Mouse (Mus musculus): ENCODE data around the gene Mill2.
"Not testable (repeated sequence)": the region's sequence is repeated elsewhere in the genome, so short reads cannot be mapped to it uniquely, and the experiment has no call there.

Mill2 gene

GRCm38 (mm10) chr7:18839865-18840264 is at the start of gene Mill2:
TSS of gene Mill2 (plus strand) at chr7:18839966.
- DNase-seq (ENCODE audit: low spot score), result no peak

DNA sequence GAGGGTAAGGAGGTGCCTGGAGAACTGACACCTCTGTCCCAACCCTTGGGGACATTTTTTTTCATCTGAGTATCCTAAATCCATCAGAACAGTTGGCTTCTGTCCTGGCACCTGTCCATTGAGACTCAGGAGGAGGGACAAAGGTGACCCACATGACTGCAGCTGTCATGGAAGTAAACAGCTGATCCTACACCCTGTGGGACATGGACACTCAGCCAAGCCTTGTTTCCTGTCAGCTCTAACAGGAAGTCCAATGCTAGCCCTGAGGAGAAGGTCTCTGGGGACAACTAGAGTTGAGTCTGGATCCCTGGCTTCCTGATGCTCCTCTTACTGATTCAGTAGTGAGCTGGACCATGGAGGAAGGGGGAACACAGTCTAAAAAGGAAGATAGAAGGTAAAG is 49.1 kb upstream of the Mill2 start:
- not testable (repeated sequence) for DNase-seq (ENCODE audit: low spot score)

DNA sequence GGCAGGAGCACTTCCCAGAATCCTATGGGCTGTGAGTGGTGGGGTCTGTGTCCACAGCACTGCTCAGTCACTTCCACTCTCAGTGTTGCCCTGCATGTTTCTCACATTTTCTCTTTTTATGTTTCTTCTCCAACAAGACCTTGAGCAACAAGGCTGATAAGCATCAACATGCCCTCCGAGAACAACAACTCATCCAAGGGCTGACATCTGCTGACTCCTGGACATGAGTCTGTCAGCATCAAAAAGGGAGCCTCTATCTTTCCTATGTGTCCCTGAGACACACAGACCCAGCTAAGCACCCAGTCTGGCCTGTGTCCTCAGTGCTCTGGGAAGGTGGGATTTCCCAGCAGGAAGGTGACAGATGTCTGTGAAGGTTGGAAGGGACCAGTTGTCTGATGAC is 41.3 kb upstream of the Mill2 start, which contains the start of gene Psg19:
Gene Psg19, minus strand, starts transcription at position 101 of the 400 bp plus-strand sequence.
- no peak for DNase-seq (ENCODE audit: low spot score)

GRCm38 (mm10) chr7:18799129-18799528 is 40.6 kb upstream of the Mill2 start:
- no peak for DNase-seq (ENCODE audit: low spot score)

DNA sequence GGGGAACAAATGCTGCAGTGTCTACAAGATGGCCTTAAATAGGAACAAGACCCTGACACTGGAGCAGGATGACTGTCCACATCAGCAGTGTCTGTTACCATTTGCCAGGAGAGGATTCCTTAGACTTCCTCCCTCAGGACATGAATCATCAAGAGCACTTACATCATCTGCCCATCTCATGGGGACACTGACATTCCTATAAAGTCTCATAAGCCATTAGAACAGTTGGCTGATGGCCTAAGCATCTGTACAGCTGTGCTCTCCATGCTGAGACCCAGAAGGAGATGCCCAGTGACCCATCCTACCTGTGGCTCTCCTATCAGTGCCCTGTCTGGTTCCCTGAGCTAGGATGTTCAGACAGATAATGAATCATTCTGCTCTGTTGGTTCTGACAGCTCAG is 36.2 kb upstream of the Mill2 start:
- DNase-seq (ENCODE audit: low spot score), result no peak

GRCm38 (mm10) chr7:18818301-18818700 is 21.5 kb upstream of the Mill2 start:
- DNase-seq (ENCODE audit: low spot score), result no peak

DNA sequence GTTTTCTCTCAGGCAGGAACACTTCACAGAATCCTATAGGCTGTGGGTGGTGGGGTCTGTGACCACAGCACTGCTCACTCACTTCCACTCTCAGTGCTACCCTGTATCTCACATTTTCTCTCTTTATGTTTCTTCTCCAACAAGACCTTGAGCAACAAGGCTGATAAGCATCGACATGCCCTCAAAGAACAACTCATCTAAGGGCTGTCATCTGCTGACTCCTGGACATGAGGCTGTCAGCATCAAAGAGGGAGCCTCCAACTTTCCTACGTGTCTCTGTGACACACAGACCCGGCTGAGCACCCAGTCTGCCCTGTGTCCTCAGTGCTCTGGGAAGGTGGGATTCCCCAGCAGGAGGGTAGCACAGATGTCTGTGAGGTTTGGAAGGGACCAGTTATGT is 18.3 kb upstream of the Mill2 start, which contains the start of gene Psg17:
Gene Psg17, minus strand, starts transcription at position 101 of the 400 bp plus-strand sequence.
- no peak for DNase-seq (ENCODE audit: low spot score)

DNA sequence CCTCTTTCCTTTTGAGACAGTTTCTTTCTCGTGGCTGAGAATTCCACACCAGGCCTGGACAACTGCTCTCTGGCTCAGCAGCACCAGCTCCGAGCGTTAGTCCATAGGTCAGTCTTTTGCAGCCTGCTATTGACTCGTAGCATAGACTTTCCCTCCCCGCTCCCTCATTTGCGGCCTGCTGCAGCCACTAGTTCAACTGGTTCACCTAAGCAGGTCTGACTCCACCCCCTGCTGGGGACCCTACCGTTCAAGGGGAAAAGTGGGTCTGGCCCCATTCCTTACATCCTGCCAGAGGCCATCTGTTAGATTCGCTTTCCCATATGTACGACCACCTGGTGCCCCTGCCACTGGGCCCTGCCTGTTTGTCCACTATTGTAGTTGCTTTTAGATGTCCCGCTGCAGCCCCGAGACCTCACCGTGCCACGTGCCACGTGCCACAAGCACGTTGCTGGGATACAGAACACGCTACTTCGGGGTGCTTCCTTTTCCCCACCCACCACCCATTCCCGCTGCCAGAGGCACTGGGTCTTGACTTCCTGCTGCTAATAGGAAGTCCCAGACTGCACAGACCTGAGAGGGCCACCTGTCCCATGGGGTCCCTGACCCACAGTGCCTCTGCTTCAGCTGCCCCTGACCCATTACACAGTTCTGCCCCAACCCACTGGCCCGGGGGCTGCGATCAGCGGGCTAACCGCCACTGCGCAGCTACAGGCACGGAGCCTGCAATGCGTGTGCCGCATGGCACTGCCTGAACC is 11.8 kb upstream of the Mill2 start:
- no peak for DNase-seq (ENCODE audit: low spot score)

GRCm38 (mm10) chr7:18828592-18828991 is 11.2 kb upstream of the Mill2 start:
- DNase-seq (ENCODE audit: low spot score), result no peak

- no peak for DNase-seq (ENCODE audit: low spot score)
Measured at GRCm38 (mm10) chr7:18829545-18829944, 10.2 kb upstream of the Mill2 start.

- DNase-seq (ENCODE audit: low spot score), result no peak
Measured at GRCm38 (mm10) chr7:18832298-18832697, 7.5 kb upstream of the Mill2 start.

DNA sequence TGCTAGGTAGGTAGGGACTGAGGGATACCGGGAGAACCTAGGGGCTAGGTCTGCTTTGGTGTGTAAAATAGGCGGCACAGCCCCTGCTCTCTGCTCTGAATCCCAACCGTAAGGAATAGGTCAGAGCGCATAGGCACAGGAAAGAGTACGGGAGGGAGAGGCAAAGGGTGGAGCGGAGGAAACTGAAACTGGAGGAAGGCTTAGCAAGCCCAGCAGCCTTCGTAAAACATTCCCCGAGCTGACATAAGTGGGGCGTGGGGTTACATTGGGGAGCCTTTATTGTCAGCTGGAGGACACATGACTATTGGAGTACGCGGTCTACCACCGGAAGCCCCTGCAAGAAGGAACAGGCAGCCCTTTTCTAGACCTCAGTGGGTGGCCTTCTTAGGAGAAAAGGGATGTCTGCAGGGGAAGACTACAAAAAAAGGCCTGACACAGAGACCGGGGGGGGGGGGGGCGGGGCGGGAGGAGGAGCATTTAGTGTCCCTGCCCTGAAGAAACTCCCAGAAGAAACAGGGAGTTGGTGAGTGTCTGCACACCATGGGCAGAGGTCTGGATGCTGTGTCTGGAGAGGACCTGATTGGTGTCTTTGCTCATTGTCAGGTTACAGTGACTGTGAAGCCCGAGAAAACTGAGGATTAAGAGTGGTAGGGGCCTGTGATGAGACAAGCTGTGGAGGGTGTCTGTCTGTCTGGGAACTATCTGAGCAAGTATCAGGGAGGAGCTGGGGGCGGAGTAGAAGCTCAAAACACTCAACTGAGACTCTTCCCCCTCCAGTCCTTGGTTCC is 814 bp downstream of the Mill2 start:
- peak; percentile 45 for DNase-seq (ENCODE audit: low spot score)

DNA sequence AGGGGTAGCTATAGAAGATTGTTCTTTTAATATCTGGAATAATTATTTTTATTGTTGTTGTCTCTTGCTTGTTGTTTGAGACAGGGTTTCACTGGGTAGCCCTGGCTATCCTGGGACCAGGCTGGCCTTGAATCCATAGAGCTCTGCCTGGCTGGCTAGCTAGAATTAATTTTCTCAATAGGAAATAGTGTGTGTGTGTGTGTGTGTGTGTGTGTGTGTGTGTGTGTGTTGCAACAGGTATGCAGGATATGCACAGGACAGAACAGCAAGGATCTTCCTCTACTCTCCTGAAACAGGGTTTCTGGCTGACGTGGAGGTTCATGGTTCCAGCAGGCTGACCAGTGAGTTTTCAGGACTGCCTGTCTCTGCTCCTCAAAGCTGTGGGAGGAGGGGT is 1.4 kb downstream of the Mill2 start:
- DNase-seq (ENCODE audit: low spot score), result no peak

GRCm38 (mm10) chr7:18844811-18845210 is 5.0 kb downstream of the Mill2 start:
- no peak for DNase-seq (ENCODE audit: low spot score)

- no peak for DNase-seq (ENCODE audit: low spot score)
Measured at GRCm38 (mm10) chr7:18848395-18848794, 8.6 kb downstream of the Mill2 start.

DNA sequence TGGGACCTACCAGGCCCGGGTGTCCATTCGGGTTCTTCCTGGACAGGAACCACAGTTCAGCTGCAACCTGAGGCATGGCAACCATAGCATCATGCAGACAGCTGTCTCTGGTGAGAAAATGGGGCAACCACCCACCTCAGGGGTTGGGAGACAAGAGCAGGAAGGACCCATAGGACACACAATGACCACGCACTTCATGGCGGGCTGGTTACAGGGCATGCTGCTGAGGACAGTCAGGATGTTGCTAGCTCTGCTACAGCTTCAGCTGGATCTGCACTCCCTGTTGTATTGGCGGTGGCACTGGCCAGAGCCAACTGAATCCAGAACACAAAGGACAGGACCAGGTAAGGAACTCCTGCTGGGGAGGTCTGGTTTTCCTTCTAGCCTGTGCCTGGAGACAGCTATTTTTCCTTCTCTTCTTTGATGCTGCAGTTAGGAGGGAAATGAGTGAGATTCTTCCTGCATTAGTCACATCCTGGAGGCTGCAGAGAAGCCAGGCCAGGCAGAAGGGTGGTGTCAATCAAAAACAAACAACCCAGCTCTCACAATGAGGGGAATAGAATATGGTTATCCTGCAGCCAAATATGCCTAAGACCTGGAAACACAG is 18.6 kb downstream of the Mill2 start:
- DNase-seq (ENCODE audit: low spot score), result no peak

GRCm38 (mm10) chr7:18862801-18863200 is 23.0 kb downstream of the Mill2 start:
- no peak for DNase-seq (ENCODE audit: low spot score)

DNA sequence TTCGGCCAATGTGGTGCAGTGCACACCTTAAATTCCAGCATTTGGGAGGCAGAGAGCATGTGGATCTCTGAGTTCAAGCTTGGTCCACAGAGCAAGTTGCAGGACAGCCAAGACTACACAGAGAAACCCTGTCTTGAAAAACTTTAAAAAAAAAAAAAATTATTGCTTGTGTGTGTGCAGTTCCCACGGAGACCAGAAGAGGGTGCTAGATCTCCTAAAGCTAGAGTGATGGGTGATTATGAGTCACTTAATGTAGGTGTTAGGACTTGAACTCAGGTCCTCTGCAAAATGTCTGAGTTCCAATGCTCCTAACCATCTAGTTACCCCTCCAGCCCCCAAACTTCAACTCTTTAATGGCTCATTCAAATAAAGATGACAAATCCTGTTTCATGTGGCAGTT is 28.7 kb downstream of the Mill2 start:
- no peak for DNase-seq (ENCODE audit: low spot score)

DNA sequence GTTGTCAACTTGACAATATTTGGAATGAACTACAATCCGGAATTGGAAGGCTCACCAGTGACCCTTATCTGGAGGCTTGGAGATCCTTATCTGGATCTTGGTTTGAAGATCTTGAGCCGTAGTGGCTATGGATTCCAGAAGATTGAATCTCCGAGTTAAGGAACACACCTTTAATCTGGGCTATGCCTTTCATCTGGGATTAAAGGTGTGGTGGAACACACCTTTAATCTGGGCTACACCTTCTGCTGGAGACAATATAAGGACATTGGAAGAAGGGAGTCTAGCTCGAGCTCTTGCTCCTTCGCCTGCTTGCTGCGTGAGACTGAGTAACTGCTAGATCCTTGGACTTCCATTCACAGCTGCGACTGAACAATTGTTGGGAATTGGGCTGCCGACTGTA is 31.3 kb downstream of the Mill2 start, which contains the start of gene Pglyrp1:
Gene Pglyrp1, plus strand, starts transcription at position 301 of the 400 bp plus-strand sequence.
- not testable (repeated sequence) for DNase-seq (ENCODE audit: low spot score)

- no peak for DNase-seq (ENCODE audit: low spot score)
Measured at GRCm38 (mm10) chr7:18872014-18872802, 32.4 kb downstream of the Mill2 start.

DNA sequence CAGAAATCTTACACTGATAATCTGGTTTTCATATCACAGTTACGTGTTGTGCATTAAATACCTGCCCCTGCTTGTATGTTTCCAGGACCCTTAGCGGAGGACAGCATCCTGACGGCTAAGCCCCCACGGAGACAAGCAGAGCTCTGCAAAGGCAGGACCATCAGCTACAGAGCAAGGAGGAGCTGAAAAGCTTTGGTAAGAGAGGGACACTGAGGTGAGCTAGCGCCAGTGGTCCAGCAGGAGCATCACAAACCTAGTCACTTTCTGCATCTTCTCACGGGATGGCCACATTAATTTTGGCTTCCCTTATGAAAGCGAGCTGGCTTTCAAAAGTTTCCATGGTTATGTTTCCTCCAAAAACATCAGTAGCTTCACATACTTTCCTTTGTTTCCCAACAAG is 33.0 kb downstream of the Mill2 start:
- no peak for DNase-seq (ENCODE audit: low spot score)

DNA sequence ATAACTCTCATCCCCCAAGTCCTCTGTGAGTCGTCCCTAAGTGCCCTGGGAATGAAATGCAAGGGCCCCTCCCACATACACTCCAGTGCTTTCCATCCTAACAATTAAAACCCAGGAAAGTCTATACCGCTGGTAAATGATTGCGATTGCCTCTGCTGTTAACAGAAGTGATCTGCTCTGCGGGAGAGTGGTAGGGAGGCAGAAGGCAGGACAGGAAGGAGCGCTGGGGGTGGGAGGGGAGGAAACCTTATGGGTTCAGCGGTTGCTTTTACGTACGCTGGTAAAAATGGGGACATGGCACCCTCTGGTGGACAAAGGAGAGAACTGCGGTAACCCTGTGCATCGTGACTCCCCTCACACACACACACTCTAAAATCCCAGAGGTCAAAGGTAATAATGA is 33.5 kb downstream of the Mill2 start:
- DNase-seq (ENCODE audit: low spot score), result peak; percentile 54
